12 mouse cellular contexts compared by ENCODE assay signal in the genomic region with DNA sequence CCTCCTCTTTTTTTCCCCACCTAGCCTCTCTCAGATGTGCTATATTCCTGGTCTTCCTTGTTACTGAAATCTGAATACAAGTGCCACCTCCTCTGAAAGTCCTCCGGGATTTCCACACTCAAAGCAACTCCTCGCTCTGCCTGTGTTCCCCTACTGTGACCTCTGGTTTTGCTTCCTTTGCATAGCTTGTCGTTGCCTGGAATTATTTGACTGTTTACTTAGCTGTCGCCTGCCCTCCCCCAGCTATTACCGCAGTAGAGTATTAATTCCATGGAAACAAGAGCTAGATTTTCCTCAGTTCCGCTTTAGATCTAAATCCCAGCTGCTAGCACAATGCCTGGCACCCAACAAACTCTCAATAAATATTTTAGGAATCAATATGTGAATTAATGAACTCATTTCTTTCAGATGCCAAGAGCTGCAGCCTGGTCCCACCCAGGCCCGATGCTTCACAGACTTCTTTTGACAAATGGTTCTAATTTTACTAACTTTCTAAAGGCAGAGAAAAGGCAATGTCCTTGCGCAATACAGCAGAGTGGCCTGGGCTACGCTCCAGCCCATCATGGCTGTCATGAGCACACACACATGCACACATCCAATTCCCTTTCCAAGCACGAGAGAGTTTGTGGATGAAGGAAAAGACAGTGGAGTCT.
DNase-seq lines count a peak whose midpoint lies in the region; ATAC-seq lines count a peak whose summit lies in the region.
"Had no signal": no experiment of that assay in that cellular context is flagged by ENCODE, and none has a peak within 500 bp of the region (broad histone marks: within the 10 kb centered on the region; RNA-seq: fewer than 3 reads in every experiment).

No protein-coding gene starts in this region.

- no peak overlapping the region for H3K27ac ChIP-seq in embryonic facial prominence, embryonic 11.5 days (replicated peaks; ENCODE audit: low read depth, low read length)
- no peak overlapping the region for H3K27ac ChIP-seq in embryonic facial prominence, embryonic 10.5 days (replicated peaks)
- H3K27ac ChIP-seq: liver, embryonic 12.5 days had no signal

- H3K9me3 ChIP-seq in embryonic facial prominence, embryonic 11.5 days (replicated peaks; ENCODE audit: control insufficient read depth, low read length) = no peaks in the 10 kb centered on the region
- no peaks in the 10 kb centered on the region for H3K9me3 ChIP-seq in embryonic facial prominence, embryonic 10.5 days
- H3K9me3 ChIP-seq: liver, embryonic 12.5 days; megakaryocyte, embryonic 14.5 days had no signal

- H3K9ac ChIP-seq in embryonic facial prominence, embryonic 11.5 days (replicated peaks; ENCODE audit: low read length) = no peak overlapping the region
- H3K9ac ChIP-seq: liver, embryonic 12.5 days had no signal

- no peak for ATAC-seq in embryonic facial prominence, embryonic 11.5 days (replicated peaks; ENCODE audit: insufficient number of reproducible peaks, low FRiP score, low TSS enrichment, low read depth)
- no peak for ATAC-seq in frontal cortex, adult (ENCODE audit: low TSS enrichment)
- ATAC-seq: liver, embryonic 12.5 days had no signal

- H3K27me3 ChIP-seq in embryonic facial prominence, embryonic 11.5 days (ENCODE audit: control insufficient read depth, insufficient read depth, low read length) = no peaks in the 10 kb centered on the region
- H3K27me3 ChIP-seq in embryonic facial prominence, embryonic 10.5 days (replicated peaks; ENCODE audit: low read depth, poor library complexity, severe bottlenecking) = no peaks in the 10 kb centered on the region
- H3K27me3 ChIP-seq: liver, embryonic 12.5 days; megakaryocyte, embryonic 14.5 days had no signal

- no peak overlapping the region for H3K4me3 ChIP-seq in embryonic facial prominence, embryonic 11.5 days (ENCODE audit: low read depth, low read length)
- H3K4me3 ChIP-seq in embryonic facial prominence, embryonic 10.5 days = no peak overlapping the region
- H3K4me3 ChIP-seq: liver, embryonic 12.5 days; megakaryocyte, embryonic 14.5 days had no signal

- no peak overlapping the region for H3K4me2 ChIP-seq in embryonic facial prominence, embryonic 11.5 days (ENCODE audit: low read depth, low read length)
- H3K4me2 ChIP-seq: liver, embryonic 12.5 days had no signal

- no peaks in the 10 kb centered on the region for H3K4me1 ChIP-seq in embryonic facial prominence, embryonic 11.5 days (ENCODE audit: control insufficient read depth, insufficient read depth, low read length)
- H3K4me1 ChIP-seq in embryonic facial prominence, embryonic 10.5 days = peaks cover 16% of the 10 kb centered on the region
- H3K4me1 ChIP-seq: liver, embryonic 12.5 days; megakaryocyte, embryonic 14.5 days had no signal

- peak; percentile 27 for DNase-seq in embryonic facial prominence, embryonic 11.5 days (ENCODE audit: low spot score)
- no peak for DNase-seq in embryonic facial prominence, embryonic 10.5 days (ENCODE audit: low spot score)
- DNase-seq in kidney, postnatal 14 days = peak; percentile 9
- DNase-seq in kidney, adult 9 months = no peak
- peak; percentile 16 for DNase-seq in fibroblast of lung, adult 2 months (ENCODE audit: low read depth)
- peak; percentile 27 to 61 for DNase-seq in layer of hippocampus, postnatal 14 days (ENCODE audit: low spot score in 2 of 2)
- no peak for DNase-seq in adrenal gland, postnatal 25 days
- DNase-seq: adrenal gland, postnatal 14 days; kidney, adult 8-10 months had no signal

- WGBS in embryonic facial prominence, embryonic 11.5 days = 51% methylated on average over 10 of the region's 10 CpGs
- WGBS in embryonic facial prominence, embryonic 10.5 days = 56% methylated on average over 10 of the region's 10 CpGs

- no peaks in the 10 kb centered on the region for H3K36me3 ChIP-seq in embryonic facial prominence, embryonic 11.5 days (replicated peaks; ENCODE audit: control insufficient read depth, insufficient read depth, low read depth, low read length)
- H3K36me3 ChIP-seq in embryonic facial prominence, embryonic 10.5 days (replicated peaks) = no peaks in the 10 kb centered on the region
- H3K36me3 ChIP-seq: liver, embryonic 12.5 days had no signal

Comparison
In these comparisons a context has a peak if more than half of its experiments do, and no peak if none do; other contexts are left out.
1. DNase-seq: peak in embryonic facial prominence, embryonic 11.5 days (single experiment), kidney, postnatal 14 days (single experiment), fibroblast of lung, adult 2 months (single experiment) and layer of hippocampus, postnatal 14 days (2 of 2); none in embryonic facial prominence, embryonic 10.5 days (single experiment), kidney, adult 9 months (single experiment) and adrenal gland, postnatal 25 days (single experiment).